Mouse (Mus musculus) hindbrain, embryonic 13.5 days (tissue): ENCODE measurements around the gene Mlx. TPM values are rescaled to one million over a fixed set of nuclear protein-coding genes. Genes with fewer than 3 reads are reported as not detected.
"Not testable (repeated sequence)": the region's sequence is repeated elsewhere in the genome, so short reads cannot be mapped to it uniquely, and the experiment has no call there.

ENCODE experiments used
- ATAC-seq: fragments of 200-750 bp; cut with Nextera tagmentation; 2 replicates; pipeline ENCODE4 v1.8.0; 2017; ENCODE audit warnings: moderate TSS enrichment; ENCODE audit not compliant: low FRiP score
- H3K27ac ChIP-seq: fragments of 300-500 bp; sonication (generic); 2 replicates; pipeline ENCODE4 v1.5.1; 2015; ENCODE audit warnings: inconsistent platforms, mild to moderate bottlenecking, moderate library complexity
- H3K27me3 ChIP-seq: fragments of 300-500 bp; sonication (generic); 2 replicates; pipeline ENCODE4 v1.6.1; 2015; ENCODE audit warnings: mild to moderate bottlenecking, inconsistent platforms
- H3K36me3 ChIP-seq: fragments of 300-500 bp; sonication (generic); 2 replicates; pipeline ENCODE4 v1.6.1; 2015; ENCODE audit warnings: mild to moderate bottlenecking, inconsistent platforms
- H3K4me1 ChIP-seq: fragments of 300-500 bp; sonication (generic); replicated peaks from 2 replicates; pipeline ENCODE4 v1.6.1; 2015; ENCODE audit warnings: inconsistent platforms
- H3K4me2 ChIP-seq: fragments of 300-500 bp; sonication (generic); 2 replicates; pipeline ENCODE4 v1.6.1; 2015; ENCODE audit warnings: inconsistent platforms, mild to moderate bottlenecking, moderate library complexity
- H3K4me3 ChIP-seq: fragments of 300-500 bp; sonication (generic); 2 replicates; pipeline ENCODE4 v1.5.1; 2015; ENCODE audit warnings: mild to moderate bottlenecking, inconsistent platforms
- H3K9ac ChIP-seq: fragments of 300-500 bp; sonication (generic); 2 replicates; pipeline ENCODE4 v1.6.1; 2015; ENCODE audit warnings: mild to moderate bottlenecking, inconsistent platforms
- H3K9me3 ChIP-seq: fragments of 300-500 bp; sonication (generic); 2 replicates; pipeline ENCODE4 v1.6.1; 2016; ENCODE audit warnings: inconsistent platforms
- WGBS: fragments of 180-500 bp; shearing (Covaris S2); methylation state at CpG from one replicate; pipeline ENCODE4 v1.1.7; 2015; 5-methylcytosine and 5-hydroxymethylcytosine counted together
- polyA plus RNA-seq: library from polyadenylated mRNA; unstranded; fragments of >200 nt; fragmentation: Nextera tagmentation; extraction: Ambion mirVana; gene quantifications from 2 replicates; pipeline ENCODE4 v1.2.1, GENCODE M21; 2015

The Mlx gene
- polyA plus RNA-seq, 1 experiment from 2014 or later, result 91.0 TPM

DNA sequence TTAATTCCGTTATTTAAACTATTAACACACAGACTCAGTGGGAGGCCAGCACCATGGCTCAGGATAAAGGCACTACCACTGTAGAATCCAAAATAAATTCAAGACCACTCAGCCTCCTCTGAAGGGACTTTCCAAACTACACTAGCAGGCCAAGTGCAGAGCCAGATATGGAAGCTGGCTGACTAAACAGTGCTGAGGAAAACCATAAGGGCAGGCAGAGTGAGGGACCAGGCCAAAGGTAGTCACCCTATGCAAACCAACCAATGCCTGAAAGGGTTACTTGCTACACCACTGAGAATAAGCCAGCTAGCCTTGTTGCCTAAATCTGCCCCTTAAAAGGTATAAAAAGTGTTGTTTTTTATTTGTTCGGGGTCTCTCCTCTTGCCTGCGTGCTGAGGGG lies 25.1 kb downstream of the Mlx start:
- 81% methylated on average over 3 of the region's 3 CpGs for WGBS
- ATAC-seq, result no peak

DNA sequence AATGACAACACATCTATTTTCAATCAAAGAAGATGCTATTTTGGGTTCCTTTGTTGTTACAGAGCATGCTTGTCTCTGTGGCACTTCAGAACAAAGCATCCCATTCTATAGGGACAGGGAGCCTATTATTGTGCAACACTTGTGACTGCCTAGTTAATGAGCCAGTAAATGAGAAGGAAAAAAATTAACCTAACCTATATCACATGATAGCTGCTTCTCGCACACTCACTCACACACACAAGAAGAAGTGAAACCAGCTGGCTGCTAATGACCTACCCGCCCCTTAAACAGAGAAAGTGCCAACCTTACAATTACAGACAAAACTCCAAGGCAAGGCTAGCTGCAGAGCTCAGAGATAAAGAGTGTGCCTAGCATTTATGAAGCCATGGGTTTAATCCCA lies 28.5 kb downstream of the Mlx start:
- peak overlapping the region; percentile 49; the same call in 1 of the 2 replicates for H3K9ac ChIP-seq
- H3K9me3 ChIP-seq, result 0 out of 2 replicates have a peak, but pooled peaks cover 5% of the 10 kb centered on the region
- no peak for ATAC-seq
- peak overlapping the region; percentile 78 for H3K27ac ChIP-seq
- no peak overlapping the region for H3K4me3 ChIP-seq
- peaks cover 5% of the 10 kb centered on the region; the same call in 1 of the 2 replicates for H3K36me3 ChIP-seq
- H3K4me2 ChIP-seq, result peak overlapping the region; percentile 15; the same call in 1 of the 2 replicates
- no peaks in the 10 kb centered on the region for H3K27me3 ChIP-seq
- 30% methylated on average over 2 of the region's 2 CpGs for WGBS
- H3K4me1 ChIP-seq, result peaks cover 47% of the 10 kb centered on the region

More for the DNA sequence above, 25.1 kb downstream of the Mlx start:
- Histone ChIP-seq H3K9me3 (0 out of 2 replicates have a peak, but pooled peaks cover 5% of the 10 kb centered on the region), H3K9ac (no peak overlapping the region), H3K27me3 (no peaks in the 10 kb centered on the region), H3K36me3 (peaks cover 5% of the 10 kb centered on the region; the same call in 1 of the 2 replicates), H3K4me3 (no peak overlapping the region), H3K4me2 (no peak overlapping the region), H3K27ac (no peak overlapping the region), H3K4me1 (peaks cover 24% of the 10 kb centered on the region)

DNA sequence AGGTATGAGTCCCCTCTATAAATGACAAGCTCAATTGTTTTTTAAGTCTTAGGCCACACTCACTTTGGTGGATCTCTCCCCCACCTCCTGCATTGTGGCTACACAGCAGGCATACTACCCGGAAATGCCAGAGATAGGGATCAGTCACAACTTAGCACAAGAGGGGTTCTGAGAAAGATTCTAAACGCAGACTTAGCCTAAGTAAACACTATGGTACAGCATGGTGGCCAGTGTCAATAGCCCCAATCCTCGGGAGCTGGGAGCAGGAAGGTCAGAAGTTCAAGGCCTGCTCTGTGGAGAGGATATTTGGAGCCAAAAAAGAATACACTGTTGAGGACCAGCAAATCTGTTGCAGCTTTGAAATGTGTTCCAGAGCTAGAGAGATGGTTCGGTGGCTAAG lies 31.0 kb downstream of the Mlx start:
- H3K4me3 ChIP-seq, result peak overlapping the region; percentile 90

DNA sequence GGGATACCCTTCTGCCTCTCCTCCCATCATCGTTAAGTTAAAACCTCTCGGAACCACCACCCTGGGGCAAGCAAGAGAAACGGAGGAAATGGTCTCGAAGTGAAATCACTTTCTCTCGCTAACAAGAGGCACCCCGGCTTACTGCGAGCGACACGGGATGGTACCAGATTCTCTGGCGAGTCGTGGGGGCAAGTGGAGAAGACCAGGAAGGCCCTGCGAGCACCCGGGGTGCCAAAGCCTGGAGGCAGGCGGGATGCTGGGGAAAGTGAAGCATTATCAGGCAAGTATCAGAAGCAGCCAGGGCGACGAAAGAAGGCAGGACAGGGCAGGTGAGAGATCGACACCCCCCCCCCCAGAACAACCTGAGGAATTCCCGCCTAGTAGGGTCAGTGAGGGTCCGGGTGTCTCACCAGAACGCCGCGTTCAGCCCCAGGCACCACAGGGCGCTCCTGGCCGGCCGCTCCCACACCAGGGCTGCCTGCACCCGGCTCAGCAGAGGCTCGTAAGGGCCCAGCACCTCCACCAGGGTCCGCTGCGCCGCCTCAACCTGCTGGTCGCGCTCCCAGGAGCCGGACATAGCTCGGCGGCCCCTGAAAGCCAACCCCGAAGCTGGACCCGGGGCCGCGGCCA lies 32.2 kb downstream of the Mlx start:
- H3K4me2 ChIP-seq, result peak overlapping the region; percentile 97
- peak overlapping the region; percentile 95 for H3K9ac ChIP-seq
- no peaks in the 10 kb centered on the region for H3K27me3 ChIP-seq
- no peaks in the 10 kb centered on the region for H3K9me3 ChIP-seq
- peak; percentile 80 for ATAC-seq
- WGBS, result 1% methylated on average over 39 of the region's 39 CpGs
- H3K4me1 ChIP-seq, result peaks cover 52% of the 10 kb centered on the region
- H3K36me3 ChIP-seq, result peaks cover 17% of the 10 kb centered on the region
- peak overlapping the region; percentile 94 for H3K27ac ChIP-seq
- peak overlapping the region; percentile 90 for H3K4me3 ChIP-seq

More for the DNA sequence above, 31.0 kb downstream of the Mlx start:
- WGBS, result 64% methylated on average over 4 of the region's 4 CpGs
- peaks cover 52% of the 10 kb centered on the region for H3K4me1 ChIP-seq
- peak overlapping the region; percentile 97 for H3K4me2 ChIP-seq
- ATAC-seq, result no peak
- peaks cover 9% of the 10 kb centered on the region for H3K36me3 ChIP-seq
- peak overlapping the region; percentile 95 for H3K9ac ChIP-seq
- no peaks in the 10 kb centered on the region for H3K27me3 ChIP-seq
- H3K27ac ChIP-seq, result no peak overlapping the region
- H3K9me3 ChIP-seq, result 0 out of 2 replicates have a peak, but pooled peaks cover under 1% of the 10 kb centered on the region

DNA sequence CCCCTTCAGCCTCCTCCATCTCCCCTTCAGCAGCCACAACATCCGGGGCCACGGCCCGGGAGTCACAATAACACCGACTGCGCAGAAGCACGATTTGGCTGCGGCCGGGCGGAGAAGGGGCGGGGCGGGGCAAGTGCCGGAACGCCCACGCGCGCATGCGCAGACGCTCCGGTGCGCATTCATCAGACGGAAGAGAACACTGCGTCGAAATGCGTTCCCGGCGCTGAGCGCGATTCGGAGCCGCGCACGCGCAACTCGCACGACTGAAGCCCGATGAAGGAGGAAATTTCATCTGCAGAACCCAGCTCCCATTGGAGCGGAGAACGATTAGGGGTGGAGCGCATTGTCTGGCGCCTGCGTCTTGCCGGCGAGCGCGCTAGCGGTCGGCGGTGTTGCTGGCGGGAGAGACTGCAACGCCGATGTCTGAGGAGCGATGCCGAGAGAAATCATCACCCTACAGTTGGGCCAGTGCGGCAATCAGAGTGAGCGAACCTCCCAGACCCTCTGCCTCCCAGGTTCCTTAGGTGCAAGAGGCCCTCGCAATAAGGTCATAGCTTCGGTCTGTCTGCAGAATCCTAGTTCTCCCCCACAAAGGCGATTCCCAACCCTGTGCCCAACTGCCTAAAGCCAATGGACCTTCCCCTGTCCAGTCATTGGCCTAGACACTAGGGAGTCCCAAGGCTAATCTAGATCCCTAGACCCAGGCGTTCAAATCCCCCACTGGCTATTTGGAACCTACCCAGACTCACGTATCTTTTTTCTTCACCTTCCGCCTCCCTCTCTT lies 32.9 kb downstream of the Mlx start, which contains the start of the genes Retreg3 and Tubg1:
Gene Retreg3 (minus strand): TSS at position 133 of the 784 bp plus-strand sequence.
Gene Tubg1 (plus strand): TSS at position 178 of the 784 bp plus-strand sequence.
- H3K4me1 ChIP-seq, result peaks cover 49% of the 10 kb centered on the region

DNA sequence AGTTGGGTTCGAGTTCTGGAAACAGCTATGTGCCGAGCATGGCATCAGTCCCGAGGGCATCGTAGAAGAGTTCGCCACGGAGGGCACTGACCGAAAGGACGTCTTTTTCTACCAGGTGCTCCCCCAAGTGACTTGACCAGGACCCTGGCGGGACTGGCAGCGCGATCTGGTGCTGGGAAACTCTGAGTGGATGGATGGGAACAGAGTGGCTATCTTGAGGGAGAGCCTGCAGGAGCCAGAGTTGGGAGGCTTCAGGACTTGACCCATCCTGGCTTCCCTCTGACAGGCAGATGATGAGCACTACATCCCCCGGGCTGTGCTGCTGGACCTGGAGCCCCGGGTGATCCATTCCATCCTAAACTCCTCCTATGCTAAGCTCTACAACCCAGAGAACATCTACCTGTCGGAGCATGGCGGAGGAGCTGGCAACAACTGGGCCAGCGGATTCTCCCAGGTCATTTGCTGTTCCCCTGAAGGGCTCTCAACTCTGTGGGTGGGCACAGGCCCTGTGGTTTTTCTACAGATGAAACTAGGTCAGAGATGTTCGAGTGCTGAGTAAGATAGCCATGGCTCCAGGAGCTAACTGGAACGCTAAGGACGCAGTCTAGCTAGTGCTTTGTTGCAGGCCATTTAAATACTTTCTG lies 33.6 kb downstream of the Mlx start:
- H3K27me3 ChIP-seq, result no peaks in the 10 kb centered on the region
- H3K27ac ChIP-seq, result peak overlapping the region; percentile 89
- H3K4me3 ChIP-seq, result peak overlapping the region; percentile 90
- no peaks in the 10 kb centered on the region for H3K9me3 ChIP-seq
- peaks cover 42% of the 10 kb centered on the region for H3K4me1 ChIP-seq
- peak overlapping the region; percentile 84 for H3K9ac ChIP-seq
- 24% methylated on average over 19 of the region's 19 CpGs for WGBS
- peak overlapping the region; percentile 97 for H3K4me2 ChIP-seq
- ATAC-seq, result no peak
- peaks cover 31% of the 10 kb centered on the region for H3K36me3 ChIP-seq

More for the DNA sequence above, 32.9 kb downstream of the Mlx start, which contains the start of the genes Retreg3 and Tubg1:
- no peaks in the 10 kb centered on the region for H3K27me3 ChIP-seq
- under 1% methylated on average over 61 of the region's 61 CpGs for WGBS
- H3K4me2 ChIP-seq, result peak within 1 kb of the TSS; percentile 97
- H3K27ac ChIP-seq, result peak within 1 kb of the TSS; percentile 94
- peak within 1 kb of the TSS; percentile 95 for H3K9ac ChIP-seq
- no peaks in the 10 kb centered on the region for H3K9me3 ChIP-seq
- peak; percentile 96 for ATAC-seq
- peaks cover 24% of the 10 kb centered on the region for H3K36me3 ChIP-seq
- H3K4me3 ChIP-seq, result peak within 1 kb of the TSS; percentile 90

DNA sequence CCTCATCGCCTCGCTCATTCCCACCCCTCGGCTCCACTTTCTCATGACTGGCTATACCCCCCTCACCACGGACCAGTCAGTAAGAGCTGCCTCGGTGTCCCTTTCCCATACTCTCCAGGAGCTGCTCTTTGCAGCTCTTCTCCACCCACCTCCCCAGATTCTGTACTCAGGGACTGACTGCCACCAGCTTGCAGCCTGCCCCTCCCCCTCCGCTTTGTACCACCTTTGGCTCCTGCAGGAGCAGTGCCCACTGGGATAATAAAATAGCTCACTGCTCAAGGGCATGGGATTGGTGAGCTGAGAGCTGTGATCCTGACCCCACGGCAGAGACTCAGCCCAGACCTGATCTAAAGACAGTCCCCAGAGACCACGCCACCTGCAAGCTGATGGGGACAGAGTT lies 37.4 kb downstream of the Mlx start:
- not testable (repeated sequence) for H3K4me3 ChIP-seq, H3K4me2 ChIP-seq, H3K27me3 ChIP-seq, H3K27ac ChIP-seq, ATAC-seq, H3K9ac ChIP-seq, H3K9me3 ChIP-seq
- Histone ChIP-seq H3K4me1 (peaks cover 13% of the 10 kb centered on the region), H3K36me3 (peaks cover 49% of the 10 kb centered on the region)
- WGBS, result 98% methylated on average over 8 of the region's 8 CpGs

DNA sequence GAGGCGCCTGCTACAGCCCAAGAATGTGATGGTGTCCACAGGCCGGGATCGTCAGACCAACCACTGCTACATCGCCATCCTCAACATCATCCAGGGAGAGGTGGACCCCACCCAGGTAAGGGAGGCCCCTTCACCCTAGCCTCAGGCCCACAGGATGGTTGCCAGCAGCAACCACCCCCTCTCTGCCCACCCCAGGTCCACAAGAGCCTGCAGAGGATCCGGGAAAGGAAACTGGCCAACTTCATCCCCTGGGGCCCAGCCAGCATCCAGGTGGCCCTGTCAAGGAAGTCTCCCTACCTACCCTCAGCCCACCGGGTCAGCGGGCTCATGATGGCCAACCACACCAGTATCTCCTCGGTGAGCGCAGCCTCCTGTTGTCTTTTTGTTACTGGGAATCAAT lies 37.9 kb downstream of the Mlx start:
- Histone ChIP-seq H3K36me3 (peaks cover 49% of the 10 kb centered on the region), H3K4me1 (peaks cover 13% of the 10 kb centered on the region)
- not testable (repeated sequence) for H3K9ac ChIP-seq, ATAC-seq, H3K27ac ChIP-seq, H3K4me2 ChIP-seq, H3K9me3 ChIP-seq, H3K4me3 ChIP-seq, H3K27me3 ChIP-seq
- WGBS, result 93% methylated on average over 9 of the region's 9 CpGs

DNA sequence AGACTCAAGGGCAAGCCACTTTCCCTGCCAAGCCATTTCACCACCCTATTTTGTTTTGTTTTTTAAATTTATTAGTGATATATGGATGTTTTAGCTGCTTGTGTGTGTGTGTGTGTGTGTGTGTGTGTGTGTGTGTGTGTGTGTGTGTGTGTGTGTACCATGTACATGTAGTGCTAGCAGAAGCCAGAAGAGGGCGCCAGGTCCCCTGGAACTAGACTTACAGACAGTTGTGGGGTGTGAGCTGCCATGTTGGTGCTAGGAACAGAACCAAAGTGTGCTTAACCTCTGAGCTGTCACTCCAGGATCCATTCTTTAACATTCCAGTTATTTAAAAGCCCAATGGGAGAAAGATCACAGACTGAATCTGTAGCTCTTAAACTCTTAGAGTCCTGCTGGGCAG lies 40.0 kb downstream of the Mlx start:
- Histone ChIP-seq H3K27ac (no peak overlapping the region), H3K4me1 (no peaks in the 10 kb centered on the region), H3K9ac (no peak overlapping the region), H3K4me3 (no peak overlapping the region), H3K9me3 (no peaks in the 10 kb centered on the region), H3K27me3 (no peaks in the 10 kb centered on the region), H3K4me2 (no peak overlapping the region), H3K36me3 (peaks cover 49% of the 10 kb centered on the region)
- WGBS, result 100% methylated on average over 1 of the region's 1 CpGs
- ATAC-seq, result no peak

DNA sequence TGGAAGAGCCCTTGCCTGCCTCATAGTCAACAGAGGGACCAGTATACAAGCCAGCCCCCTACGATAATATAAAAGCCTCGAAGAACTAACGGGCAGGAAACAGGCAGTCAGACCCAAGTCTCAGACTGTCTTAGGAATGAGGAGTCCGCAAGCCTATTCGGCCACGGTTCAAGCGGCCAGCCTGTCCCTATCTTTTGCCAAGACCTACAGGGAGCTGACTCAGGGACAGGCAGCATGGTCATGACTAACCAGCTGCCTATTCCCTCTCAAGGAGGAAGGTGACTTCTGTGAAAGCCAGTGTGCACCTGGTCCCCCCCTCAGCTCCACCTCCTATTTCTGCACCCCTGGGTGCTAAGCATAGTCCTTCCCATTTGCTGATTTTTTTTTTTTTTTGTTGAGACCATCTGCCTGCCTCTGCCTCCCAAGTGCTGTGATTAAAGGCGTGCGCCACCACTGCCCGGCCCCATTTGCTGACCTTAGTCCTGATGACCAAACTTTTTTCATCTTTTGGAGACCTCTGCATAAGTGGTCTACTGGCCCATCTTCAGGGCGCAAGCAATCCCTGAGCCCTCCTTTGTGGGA lies 42.0 kb downstream of the Mlx start:
- Histone ChIP-seq H3K4me1 (no peaks in the 10 kb centered on the region), H3K4me3 (no peak overlapping the region), H3K4me2 (no peak overlapping the region), H3K36me3 (peaks cover 32% of the 10 kb centered on the region), H3K9me3 (no peaks in the 10 kb centered on the region), H3K9ac (no peak overlapping the region), H3K27me3 (no peaks in the 10 kb centered on the region), H3K27ac (no peak overlapping the region)
- no peak for ATAC-seq
- 87% methylated on average over 11 of the region's 11 CpGs for WGBS

DNA sequence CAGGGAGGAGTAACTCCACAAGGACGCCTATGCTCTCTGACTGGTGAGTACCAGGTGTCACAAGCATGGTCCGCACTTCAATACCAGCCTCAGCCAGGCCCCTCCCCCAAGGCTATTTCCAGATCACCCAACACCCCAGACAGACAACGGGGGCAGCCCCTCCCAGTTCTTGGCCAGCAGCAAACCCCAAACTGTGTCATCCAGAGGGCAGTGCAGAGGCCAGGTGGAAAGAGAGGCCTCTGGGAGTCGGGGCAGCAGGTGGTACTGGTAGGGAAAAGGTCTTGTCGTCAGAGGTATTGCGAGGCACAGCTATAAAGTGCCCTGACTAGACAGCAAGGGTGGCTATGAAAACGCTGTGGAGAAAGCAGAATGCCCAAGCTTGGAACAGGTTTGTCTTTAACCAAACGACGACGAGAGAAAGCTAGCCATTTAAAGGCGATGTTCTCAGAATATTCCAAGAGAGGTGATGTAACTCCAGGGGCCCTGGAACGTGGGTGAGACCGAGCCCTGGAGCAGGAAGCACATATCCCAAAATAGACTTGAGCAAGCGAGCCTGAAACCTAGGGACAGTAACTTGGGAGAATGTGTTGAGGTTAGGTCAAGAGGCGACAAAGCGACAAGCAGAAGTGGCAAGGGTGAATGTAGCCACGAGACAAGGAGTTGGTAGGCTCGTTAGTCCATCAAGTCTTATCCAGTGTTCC lies 43.1 kb downstream of the Mlx start:
- Histone ChIP-seq H3K4me3 (no peak overlapping the region), H3K9ac (no peak overlapping the region), H3K36me3 (peaks cover 23% of the 10 kb centered on the region), H3K27me3 (no peaks in the 10 kb centered on the region), H3K27ac (no peak overlapping the region), H3K4me1 (no peaks in the 10 kb centered on the region), H3K4me2 (no peak overlapping the region), H3K9me3 (no peaks in the 10 kb centered on the region)
- WGBS, result 53% methylated on average over 18 of the region's 18 CpGs
- no peak for ATAC-seq
